Mouse (Mus musculus) neural tube, embryonic 14.5 days (tissue): ENCODE results near the gene Gm49354. TPM values are rescaled to one million over a fixed set of nuclear protein-coding genes. Genes with fewer than 3 reads are reported as not detected.
"Not testable (repeated sequence)": the region's sequence is repeated elsewhere in the genome, so short reads cannot be mapped to it uniquely, and the experiment has no call there.

ENCODE experiments used
- ATAC-seq: fragments of 200-750 bp; cut with Nextera tagmentation; 2 replicates; pipeline ENCODE4 v1.8.0; 2017; ENCODE audit warnings: low read depth, mild to moderate bottlenecking, moderate TSS enrichment, moderate library complexity
- H3K27ac ChIP-seq: fragments of 300-500 bp; sonication (generic); 2 replicates; pipeline ENCODE4 v1.5.1; 2014; ENCODE audit warnings: low read depth, mild to moderate bottlenecking, control low read depth, low read length, moderate library complexity, mixed read lengths
- H3K27me3 ChIP-seq: fragments of 300-500 bp; sonication (generic); 2 replicates; pipeline ENCODE4 v1.6.1; 2014; ENCODE audit warnings: low read length; ENCODE audit not compliant: control insufficient read depth, insufficient read depth
- H3K36me3 ChIP-seq: fragments of 300-500 bp; sonication (generic); 2 replicates; pipeline ENCODE4 v1.6.1; 2014; ENCODE audit warnings: low read length, mixed read lengths; ENCODE audit not compliant: control insufficient read depth, insufficient read depth
- H3K4me1 ChIP-seq: fragments of 300-500 bp; sonication (generic); 2 replicates; pipeline ENCODE4 v1.6.1; 2014; ENCODE audit warnings: low read length; ENCODE audit not compliant: control insufficient read depth, insufficient read depth
- H3K4me2 ChIP-seq: fragments of 300-500 bp; sonication (generic); 2 replicates; pipeline ENCODE4 v1.6.1; 2014; ENCODE audit warnings: mild to moderate bottlenecking, low read depth, low read length, control low read depth
- H3K4me3 ChIP-seq: fragments of 300-500 bp; sonication (generic); 2 replicates; pipeline ENCODE4 v1.5.1; 2014; ENCODE audit warnings: low read depth, low read length, control low read depth, mixed read lengths
- H3K9ac ChIP-seq: fragments of 300-500 bp; sonication (generic); replicated peaks from 2 replicates; pipeline ENCODE4 v1.6.1; 2014; ENCODE audit warnings: low read depth, mild to moderate bottlenecking, control low read depth, low read length, mixed read lengths
- H3K9me3 ChIP-seq: fragments of 300-500 bp; sonication (generic); 2 replicates; pipeline ENCODE4 v1.6.1; 2016; ENCODE audit warnings: low read length; ENCODE audit not compliant: control insufficient read depth
- WGBS: fragments of 180-500 bp; shearing (Covaris S2); extraction: QIAGEN DNeasy Blood & Tissue Kit; methylation state at CpG from one replicate; pipeline ENCODE4 v1.1.7; 2014; 5-methylcytosine and 5-hydroxymethylcytosine counted together
- polyA plus RNA-seq: library from polyadenylated mRNA; unstranded; fragments of >200 nt; fragmentation: Nextera tagmentation; extraction: Ambion mirVana; gene quantifications from 2 replicates; pipeline ENCODE4 v1.2.1, GENCODE M21; 2014

Gm49354 gene
- polyA plus RNA-seq, 1 experiment from 2014 or later, result not detected

- Histone ChIP-seq H3K36me3 (no peaks in the 10 kb centered on the region), H3K9ac (no peak within 1 kb of the TSS), H3K4me2 (no peak within 1 kb of the TSS), H3K27me3 (no peaks in the 10 kb centered on the region), H3K9me3 (no peaks in the 10 kb centered on the region), H3K4me1 (no peaks in the 10 kb centered on the region), H3K27ac (no peak within 1 kb of the TSS), H3K4me3 (no peak within 1 kb of the TSS)
- ATAC-seq, result no peak
- 47% methylated on average over 7 of the region's 7 CpGs for WGBS
Observed at GRCm38 (mm10) chr13:59731652-59732051, 50.4 kb downstream of the Gm49354 start, which contains the start of gene Spata31d1d. Gene Spata31d1d (minus strand): TSS chr13:59731752.

GRCm38 (mm10) chr13:59728378-59729093, 53.5 kb downstream of the Gm49354 start:
- 32% methylated on average over 7 of the region's 7 CpGs for WGBS
- Histone ChIP-seq H3K4me2 (no peak overlapping the region), H3K36me3 (no peaks in the 10 kb centered on the region), H3K4me3 (no peak overlapping the region), H3K9me3 (no peaks in the 10 kb centered on the region), H3K27me3 (no peaks in the 10 kb centered on the region), H3K9ac (no peak overlapping the region), H3K4me1 (no peaks in the 10 kb centered on the region), H3K27ac (no peak overlapping the region)
- ATAC-seq, result peak; percentile 87

GRCm38 (mm10) chr13:59726139-59726867, 55.7 kb downstream of the Gm49354 start:
- WGBS, result 25% methylated on average over 29 of the region's 29 CpGs
- H3K4me2 ChIP-seq, result peak overlapping the region; percentile 31
- H3K27me3 ChIP-seq, result no peaks in the 10 kb centered on the region
- no peaks in the 10 kb centered on the region for H3K36me3 ChIP-seq
- no peak for ATAC-seq
- no peaks in the 10 kb centered on the region for H3K4me1 ChIP-seq
- H3K27ac ChIP-seq, result no peak overlapping the region
- H3K9ac ChIP-seq, result no peak overlapping the region
- no peak overlapping the region for H3K4me3 ChIP-seq
- no peaks in the 10 kb centered on the region for H3K9me3 ChIP-seq

- H3K27ac ChIP-seq, result not testable (repeated sequence)
Observed at GRCm38 (mm10) chr13:59722089-59722488, 60.0 kb downstream of the Gm49354 start.

GRCm38 (mm10) chr13:59719475-59719874, 62.6 kb downstream of the Gm49354 start:
- ATAC-seq, result no peak
- no peaks in the 10 kb centered on the region for H3K36me3 ChIP-seq
- WGBS, result 68% methylated on average over 1 of the region's 1 CpGs

More at GRCm38 (mm10) chr13:59722089-59722488, 60.0 kb downstream of the Gm49354 start:
- H3K4me1 ChIP-seq, H3K9me3 ChIP-seq, ATAC-seq, H3K36me3 ChIP-seq, H3K4me3 ChIP-seq, H3K9ac ChIP-seq, H3K27me3 ChIP-seq, H3K4me2 ChIP-seq: not testable (repeated sequence)
- 84% methylated on average over 1 of the region's 1 CpGs for WGBS

GRCm38 (mm10) chr13:59718857-59719440, 63.1 kb downstream of the Gm49354 start:
- not testable (repeated sequence) for H3K4me2 ChIP-seq, H3K27ac ChIP-seq, H3K27me3 ChIP-seq, H3K9me3 ChIP-seq, H3K36me3 ChIP-seq, ATAC-seq, H3K9ac ChIP-seq, H3K4me1 ChIP-seq, H3K4me3 ChIP-seq
- WGBS, result 38% methylated on average over 6 of the region's 6 CpGs

More at GRCm38 (mm10) chr13:59719475-59719874, 62.6 kb downstream of the Gm49354 start:
- H3K4me2 ChIP-seq, result no peak overlapping the region
- no peaks in the 10 kb centered on the region for H3K4me1 ChIP-seq
- no peak overlapping the region for H3K4me3 ChIP-seq
- no peak overlapping the region for H3K27ac ChIP-seq
- no peak overlapping the region for H3K9ac ChIP-seq
- no peaks in the 10 kb centered on the region for H3K27me3 ChIP-seq
- no peaks in the 10 kb centered on the region for H3K9me3 ChIP-seq

GRCm38 (mm10) chr13:59713710-59714109, 68.3 kb downstream of the Gm49354 start:
- Histone ChIP-seq H3K27ac (no peak overlapping the region), H3K4me2 (no peak overlapping the region), H3K27me3 (no peaks in the 10 kb centered on the region), H3K9me3 (no peaks in the 10 kb centered on the region), H3K36me3 (no peaks in the 10 kb centered on the region), H3K9ac (no peak overlapping the region), H3K4me1 (no peaks in the 10 kb centered on the region), H3K4me3 (no peak overlapping the region)
- no peak for ATAC-seq
- 52% methylated on average over 3 of the region's 3 CpGs for WGBS

- 68% methylated on average over 3 of the region's 3 CpGs for WGBS
- not testable (repeated sequence) for H3K4me3 ChIP-seq, H3K36me3 ChIP-seq, H3K4me1 ChIP-seq, H3K4me2 ChIP-seq, H3K27ac ChIP-seq, ATAC-seq, H3K9me3 ChIP-seq, H3K9ac ChIP-seq, H3K27me3 ChIP-seq
Observed at GRCm38 (mm10) chr13:59711984-59712383, 70.1 kb downstream of the Gm49354 start, which contains the start of gene Spata31d1b. Gene Spata31d1b (plus strand): TSS chr13:59712284.

GRCm38 (mm10) chr13:59710230-59710629, 71.8 kb downstream of the Gm49354 start, which contains the start of gene Spata31d1a:
Gene Spata31d1a (minus strand): TSS chr13:59710330.
- Histone ChIP-seq H3K36me3 (no peaks in the 10 kb centered on the region), H3K4me3 (no peak within 1 kb of the TSS), H3K27ac (no peak within 1 kb of the TSS), H3K9ac (no peak within 1 kb of the TSS), H3K4me2 (no peak within 1 kb of the TSS), H3K4me1 (no peaks in the 10 kb centered on the region), H3K9me3 (no peaks in the 10 kb centered on the region), H3K27me3 (no peaks in the 10 kb centered on the region)
- ATAC-seq, result no peak
- WGBS, result 90% methylated on average over 15 of the region's 15 CpGs
